Mouse (Mus musculus): ENCODE data around the gene Brd3. TPM values are rescaled to one million over a fixed set of nuclear protein-coding genes. Genes with fewer than 3 reads are reported as not detected.
A peak's percentile ranks its signal among the peaks of the same experiment; 100 is the strongest.

The Brd3 gene
- total RNA-seq, 1 experiment from 2014 or later, result 47.2 TPM

- ATAC-seq (replicated peaks; ENCODE audit: low read depth, poor library complexity, severe bottlenecking), result no peak
These were observed 99.3 kb downstream of the Brd3 start for GRCm38 (mm10) chr2:27408194-27408593.

GRCm38 (mm10) chr2:27406928-27407327, 100.5 kb downstream of the Brd3 start:
- ATAC-seq (replicated peaks; ENCODE audit: low read depth, poor library complexity, severe bottlenecking), result no peak

DNA sequence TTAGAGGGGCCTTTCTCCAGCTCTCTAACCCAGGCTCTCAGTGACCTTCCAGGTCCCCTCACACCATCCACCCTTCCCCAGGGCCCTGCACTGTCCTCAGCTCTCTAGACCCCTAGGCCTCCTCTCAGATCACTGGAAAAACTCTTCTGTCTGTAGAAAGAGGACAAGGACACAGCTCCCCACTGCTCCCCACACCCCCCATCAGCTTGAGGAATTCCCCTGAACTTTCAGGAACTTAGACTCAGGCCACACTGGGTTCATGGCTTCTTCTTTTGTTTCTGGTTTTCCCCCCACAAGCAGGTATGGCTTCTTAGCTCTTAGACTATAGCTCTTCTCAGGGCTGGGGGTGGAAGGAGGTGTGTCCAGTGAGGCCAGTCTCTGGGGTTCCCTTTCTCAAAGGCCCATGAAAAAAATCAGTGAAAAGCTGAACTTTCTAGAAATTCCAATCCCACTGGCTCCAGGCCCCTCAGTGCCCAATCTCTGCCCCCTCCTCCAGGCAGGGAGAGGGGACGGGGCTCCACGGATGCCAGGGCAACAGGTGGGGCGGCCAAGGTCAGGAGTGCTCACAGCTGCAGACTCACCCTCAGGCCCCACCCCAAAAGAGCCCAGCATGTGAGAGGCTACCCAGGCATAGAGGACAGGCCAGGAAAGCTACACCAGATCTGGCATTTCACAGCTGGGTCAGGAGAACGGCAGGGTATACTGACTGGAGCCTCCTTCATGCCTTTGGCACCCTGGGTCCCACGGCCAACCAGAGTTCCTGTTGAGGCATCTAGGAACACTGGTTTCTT, 102.2 kb downstream of the Brd3 start:
- ATAC-seq (replicated peaks; ENCODE audit: low read depth, poor library complexity, severe bottlenecking), result 0 out of 2 replicates have a peak, but pooled peaks have one; percentile 18

- ATAC-seq (replicated peaks; ENCODE audit: low read depth, poor library complexity, severe bottlenecking), result no peak; the same call in 1 of the 2 replicates
These were observed 102.9 kb downstream of the Brd3 start for GRCm38 (mm10) chr2:27404375-27405093.

GRCm38 (mm10) chr2:27401544-27401943, 105.9 kb downstream of the Brd3 start:
- no peak for ATAC-seq (replicated peaks; ENCODE audit: low read depth, poor library complexity, severe bottlenecking)

GRCm38 (mm10) chr2:27400083-27400482, 107.4 kb downstream of the Brd3 start:
- ATAC-seq (replicated peaks; ENCODE audit: low read depth, poor library complexity, severe bottlenecking), result 0 out of 2 replicates have a peak, but pooled peaks have one; percentile 22

DNA sequence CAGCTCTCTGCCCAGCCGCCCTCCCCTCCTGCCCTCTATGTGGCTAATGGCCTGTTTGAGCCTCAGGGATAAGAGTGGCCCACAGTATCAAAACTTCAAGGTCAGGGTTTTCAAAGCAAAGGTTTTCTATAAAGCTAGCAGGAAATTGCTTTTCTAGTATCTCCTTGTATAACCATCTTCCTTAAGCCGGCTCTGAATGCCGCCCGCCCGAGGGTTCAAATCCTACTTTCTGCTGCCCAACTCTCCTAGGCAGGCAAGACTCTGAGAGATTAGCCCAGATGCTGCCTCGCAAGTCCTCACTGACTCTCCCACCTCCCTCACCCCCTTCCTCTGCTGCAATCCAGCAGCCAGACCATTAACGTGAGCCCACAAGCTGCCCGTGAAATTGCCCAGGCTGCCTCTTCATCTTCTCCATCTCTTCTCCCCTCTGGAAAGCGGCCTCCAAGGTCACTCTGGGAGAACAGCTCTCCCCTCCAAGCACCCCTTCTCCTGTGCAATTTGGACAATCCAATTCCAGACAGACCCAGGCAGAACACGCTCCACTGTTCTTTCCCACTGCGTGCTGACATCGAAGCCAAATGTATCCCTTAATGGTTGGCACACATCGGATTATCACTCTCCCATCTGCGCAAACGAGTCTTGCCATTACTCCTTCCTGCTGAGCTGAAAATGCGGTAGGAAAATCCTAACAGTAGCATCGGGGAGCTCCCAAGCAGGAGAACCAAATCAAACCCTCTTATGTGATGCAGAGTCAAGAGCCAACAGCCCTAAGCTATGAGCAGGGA, 110.6 kb downstream of the Brd3 start:
- ATAC-seq (replicated peaks; ENCODE audit: low read depth, poor library complexity, severe bottlenecking), result no peak

Other genes starting within 250 kb of the Brd3 start
- gene Vav2, start 80.6 kb downstream of the Brd3 start, total RNA-seq (2017), result 8.2 and 11.6 TPM in 2 replicates
- 0.05 and 0.15 TPM in 2 replicates for gene Brd3os, start 65.3 kb downstream of the Brd3 start, total RNA-seq (2017)
- 83.4 and 86.4 TPM in 2 replicates for gene Wdr5, start 7.5 kb upstream of the Brd3 start, total RNA-seq (2017)
- gene Rxra, start 168.8 kb upstream of the Brd3 start, total RNA-seq (2017), result 3.5 and 4.0 TPM in 2 replicates